Mouse (Mus musculus) heart, embryonic 14.5 days (tissue): ENCODE results near the gene Gtf2e1. TPM values are rescaled to one million over a fixed set of nuclear protein-coding genes. Genes with fewer than 3 reads are reported as not detected.

Experiments used
- ATAC-seq: fragments of 200-750 bp; cut with Nextera tagmentation; 2 replicates; pipeline ENCODE4 v1.8.0; 2017; ENCODE audit warnings: low read depth, moderate TSS enrichment; ENCODE audit not compliant: insufficient number of reproducible peaks, insufficient read depth, low FRiP score
- H3K27ac ChIP-seq, 2 experiments: fragments of 200-500 bp in 1 of 2; fragments of 300-500 bp in 1 of 2; sonication (generic) in 1 of 2; replicated peaks in 1 of 2; 2 replicates each; pipeline ENCODE4 v1.5.1; 2012 to 2014; ENCODE audit warnings: low read depth in 2 of 2, low read length in 2 of 2, control low read depth in 1 of 2, mild to moderate bottlenecking in 1 of 2, mixed read lengths in 1 of 2; ENCODE audit not compliant: control insufficient read depth in 1 of 2, insufficient read depth in 1 of 2
- H3K27me3 ChIP-seq: fragments of 300-500 bp; sonication (generic); 2 replicates; pipeline ENCODE4 v1.6.1; 2014; ENCODE audit warnings: mild to moderate bottlenecking, low read length, control low read depth; ENCODE audit not compliant: control insufficient read depth, insufficient read depth
- H3K36me3 ChIP-seq: fragments of 300-500 bp; sonication (generic); 2 replicates; pipeline ENCODE4 v1.6.1; 2014; ENCODE audit warnings: mild to moderate bottlenecking, control low read depth, low read length, mixed read lengths; ENCODE audit not compliant: control insufficient read depth, insufficient read depth
- H3K4me1 ChIP-seq, 2 experiments: fragments of 200-500 bp in 1 of 2; fragments of 300-500 bp in 1 of 2; sonication (generic) in 1 of 2; 2 replicates each; pipeline ENCODE4 v1.6.1; 2012 to 2014; ENCODE audit warnings: low read length in 2 of 2, control low read depth in 1 of 2, mixed read lengths in 1 of 2; ENCODE audit not compliant: control insufficient read depth in 2 of 2, insufficient read depth in 2 of 2
- H3K4me2 ChIP-seq: fragments of 300-500 bp; sonication (generic); 2 replicates; pipeline ENCODE4 v1.6.1; 2014; ENCODE audit warnings: mild to moderate bottlenecking, low read length
- H3K4me3 ChIP-seq, 2 experiments: fragments of 200-500 bp in 1 of 2; fragments of 300-500 bp in 1 of 2; sonication (generic) in 1 of 2; 2 replicates each; pipeline ENCODE4 v1.5.1; 2012 to 2014; ENCODE audit warnings: low read length in 2 of 2, mild to moderate bottlenecking in 2 of 2, control low read depth in 1 of 2, low read depth in 1 of 2, moderate library complexity in 1 of 2; ENCODE audit not compliant: control insufficient read depth in 1 of 2, insufficient read depth in 1 of 2
- H3K9ac ChIP-seq: fragments of 300-500 bp; sonication (generic); 2 replicates; pipeline ENCODE4 v1.6.1; 2014; ENCODE audit warnings: mild to moderate bottlenecking, low read length
- H3K9me3 ChIP-seq: fragments of 300-500 bp; sonication (generic); 2 replicates; pipeline ENCODE4 v1.6.1; 2016; ENCODE audit warnings: low read length, control low read depth; ENCODE audit not compliant: control insufficient read depth
- WGBS: fragments of 180-500 bp; shearing (Covaris S2); extraction: QIAGEN DNeasy Blood & Tissue Kit; methylation state at CpG from one replicate; pipeline ENCODE4 v1.1.7; 2014; 5-methylcytosine and 5-hydroxymethylcytosine counted together
- polyA plus RNA-seq: library from polyadenylated mRNA; unstranded; fragments of >200 nt; fragmentation: Nextera tagmentation; extraction: Ambion mirVana; gene quantifications from 2 replicates; pipeline ENCODE4 v1.2.1, GENCODE M21; 2014

Gene Gtf2e1
- polyA plus RNA-seq, 1 experiment from 2014 or later = 21.2 TPM

GRCm38 (mm10) chr16:37511489-37511888, 28.1 kb downstream of the Gtf2e1 start:
- Histone ChIP-seq H3K4me2 (no peak overlapping the region), H3K9ac (no peak overlapping the region), H3K27me3 (no peaks in the 10 kb centered on the region), H3K9me3 (no peaks in the 10 kb centered on the region), H3K36me3 (peaks cover 59% of the 10 kb centered on the region), H3K27ac (no peak overlapping the region), H3K4me3 (no peak overlapping the region), H3K4me1 (no peaks in the 10 kb centered on the region; a peak in 1 of 4 replicates)
- 93% methylated on average over 15 of the region's 15 CpGs for WGBS
- no peak for ATAC-seq

GRCm38 (mm10) chr16:37506751-37507150, 32.8 kb downstream of the Gtf2e1 start:
- H3K4me2 ChIP-seq = no peak overlapping the region
- 44% methylated on average over 9 of the region's 9 CpGs for WGBS
- H3K9me3 ChIP-seq = no peaks in the 10 kb centered on the region
- ATAC-seq = no peak
- H3K4me3 ChIP-seq = no peak overlapping the region
- peaks cover 26% of the 10 kb centered on the region for H3K36me3 ChIP-seq
- H3K4me1 ChIP-seq = no peaks in the 10 kb centered on the region; a peak in 1 of 4 replicates
- no peak overlapping the region for H3K9ac ChIP-seq
- H3K27me3 ChIP-seq = no peaks in the 10 kb centered on the region
- H3K27ac ChIP-seq = no peak overlapping the region

- Histone ChIP-seq H3K27me3 (no peaks in the 10 kb centered on the region), H3K9me3 (no peaks in the 10 kb centered on the region), H3K27ac (no peak overlapping the region), H3K4me3 (no peak overlapping the region), H3K9ac (no peak overlapping the region), H3K4me2 (no peak overlapping the region), H3K4me1 (no peaks in the 10 kb centered on the region; a peak in 1 of 4 replicates), H3K36me3 (0 out of 2 replicates have a peak, but pooled peaks cover 9% of the 10 kb centered on the region)
- 62% methylated on average over 1 of the region's 1 CpGs for WGBS
- no peak for ATAC-seq
Measured at GRCm38 (mm10) chr16:37504517-37504916, 35.1 kb downstream of the Gtf2e1 start.

DNA sequence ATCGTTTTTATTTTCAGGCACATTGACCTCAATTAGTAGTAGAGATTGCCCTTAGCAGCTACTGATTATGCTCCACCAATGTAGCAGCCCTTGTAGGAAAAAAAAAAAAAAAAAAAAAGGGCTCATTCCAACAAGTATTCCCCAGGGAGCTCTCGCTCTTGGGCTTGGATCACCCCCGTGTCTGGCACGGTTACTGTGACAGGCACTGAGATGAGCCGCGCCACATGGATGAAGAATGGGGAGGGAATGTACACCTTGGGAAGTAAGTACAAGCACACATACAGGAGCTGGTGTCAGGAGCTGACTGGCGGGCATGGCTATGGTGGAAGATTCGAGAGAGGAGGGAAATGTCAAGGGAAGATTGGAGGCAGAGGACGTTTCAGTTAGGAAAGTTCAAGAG, 41.0 kb downstream of the Gtf2e1 start:
- Histone ChIP-seq H3K9me3 (no peaks in the 10 kb centered on the region), H3K4me3 (no peak overlapping the region), H3K9ac (no peak overlapping the region), H3K27ac (no peak overlapping the region), H3K36me3 (no peaks in the 10 kb centered on the region), H3K27me3 (no peaks in the 10 kb centered on the region), H3K4me2 (no peak overlapping the region), H3K4me1 (no peaks in the 10 kb centered on the region)
- ATAC-seq = no peak
- 69% methylated on average over 9 of the region's 9 CpGs for WGBS

- WGBS = 88% methylated on average over 6 of the region's 6 CpGs
Measured at GRCm38 (mm10) chr16:37495017-37495416, 44.6 kb downstream of the Gtf2e1 start.

DNA sequence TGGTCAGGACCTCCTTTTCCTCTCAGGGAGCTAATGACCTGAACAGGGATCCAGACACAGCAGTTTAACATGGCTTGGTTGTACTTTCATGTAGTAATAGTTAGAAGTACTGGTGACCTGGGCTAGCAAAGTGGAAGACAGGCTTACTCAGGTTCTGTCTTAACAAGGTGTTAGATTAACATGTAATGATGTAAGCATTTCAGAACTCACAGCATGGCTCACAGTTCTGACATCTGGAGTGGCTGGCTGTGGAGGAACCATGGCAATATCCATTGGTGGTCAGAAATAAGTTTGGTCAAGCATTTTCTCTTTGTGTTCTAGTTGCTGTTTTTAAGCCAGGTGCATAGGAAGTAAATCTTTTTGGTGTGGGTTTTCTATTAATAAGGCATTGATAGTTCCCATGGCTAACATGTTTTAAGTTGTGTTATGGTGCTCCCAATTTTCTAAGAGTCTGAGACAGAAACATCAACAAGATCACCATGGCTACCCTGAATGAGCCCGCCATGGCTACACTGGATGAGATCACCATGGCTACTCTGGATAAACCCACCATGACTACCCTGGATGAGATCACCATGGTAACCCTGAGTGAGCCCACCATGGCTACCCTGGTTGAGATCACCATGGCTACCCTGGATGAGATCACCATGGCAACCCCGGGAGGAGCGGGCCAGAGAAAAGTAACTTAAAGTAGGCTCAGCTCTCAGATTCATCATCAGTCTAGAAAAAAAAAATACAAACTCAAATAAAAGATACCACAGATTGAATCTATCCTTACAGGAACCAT, 52.6 kb downstream of the Gtf2e1 start:
- no peaks in the 10 kb centered on the region for H3K4me1 ChIP-seq
- ATAC-seq = no peak
- H3K4me3 ChIP-seq = no peak overlapping the region
- 92% methylated on average over 3 of the region's 3 CpGs for WGBS
- no peak overlapping the region for H3K9ac ChIP-seq
- no peaks in the 10 kb centered on the region for H3K9me3 ChIP-seq
- H3K4me2 ChIP-seq = no peak overlapping the region
- no peaks in the 10 kb centered on the region for H3K36me3 ChIP-seq
- no peaks in the 10 kb centered on the region for H3K27me3 ChIP-seq
- no peak overlapping the region for H3K27ac ChIP-seq

More at GRCm38 (mm10) chr16:37495017-37495416, 44.6 kb downstream of the Gtf2e1 start:
- Histone ChIP-seq H3K9ac (no peak overlapping the region), H3K9me3 (no peaks in the 10 kb centered on the region), H3K27ac (no peak overlapping the region), H3K4me3 (no peak overlapping the region), H3K4me1 (no peaks in the 10 kb centered on the region), H3K27me3 (no peaks in the 10 kb centered on the region), H3K4me2 (no peak overlapping the region), H3K36me3 (no peaks in the 10 kb centered on the region)
- no peak for ATAC-seq

DNA sequence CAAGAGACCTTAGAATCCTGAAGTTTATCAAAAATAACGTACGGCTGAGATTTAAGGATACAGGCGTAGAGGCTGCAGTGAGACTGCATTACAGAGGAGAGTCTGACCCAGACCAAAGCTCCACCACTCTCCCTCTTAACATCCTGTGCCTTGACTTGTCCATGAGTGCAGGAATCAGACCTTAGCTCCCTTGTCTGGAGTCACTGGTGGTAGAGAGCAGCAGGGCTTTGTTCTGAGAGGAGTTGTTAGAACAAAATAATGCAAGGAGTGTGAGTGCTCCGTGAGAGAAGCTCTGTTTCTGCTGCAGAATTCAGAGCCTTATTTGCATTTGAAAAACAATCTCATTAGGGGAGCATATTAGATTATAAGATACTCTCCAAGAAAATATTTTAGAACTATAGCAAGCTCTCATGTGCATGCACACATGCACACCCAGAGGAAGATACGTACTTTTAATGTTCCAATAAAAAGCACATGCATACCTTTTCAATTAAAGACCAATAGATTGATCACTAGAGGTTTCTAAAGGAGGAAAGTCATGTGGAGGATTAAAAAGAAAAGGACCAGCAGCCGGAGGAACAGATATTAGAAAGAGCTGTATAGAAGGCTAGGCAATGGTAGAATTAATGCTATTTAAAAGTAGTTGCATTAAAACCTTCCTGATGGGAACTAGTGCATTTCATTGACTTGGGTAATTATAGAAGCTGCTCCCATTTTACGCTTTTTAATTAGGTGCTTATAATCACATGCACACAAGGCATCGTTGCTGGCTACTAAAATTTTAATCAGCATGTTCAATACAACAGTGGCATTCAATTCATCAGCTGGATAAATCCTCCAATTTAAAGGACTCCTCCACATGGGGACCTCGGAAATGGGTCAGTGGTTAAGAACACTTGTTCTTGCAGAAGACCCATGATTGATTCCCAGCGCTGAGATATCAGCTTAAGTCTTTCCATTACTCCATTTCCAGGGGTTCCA, 61.0 kb downstream of the Gtf2e1 start:
- Histone ChIP-seq H3K9me3 (no peaks in the 10 kb centered on the region), H3K27ac (no peak overlapping the region), H3K4me3 (no peak overlapping the region), H3K4me2 (no peak overlapping the region), H3K9ac (no peak overlapping the region), H3K4me1 (no peaks in the 10 kb centered on the region), H3K27me3 (no peaks in the 10 kb centered on the region), H3K36me3 (no peaks in the 10 kb centered on the region)
- 83% methylated on average over 10 of the region's 10 CpGs for WGBS
- ATAC-seq = no peak
